Mouse (Mus musculus) adrenal gland, postnatal 10 days (tissue): ENCODE data around the gene Atp10a. TPM values are rescaled to one million over a fixed set of nuclear protein-coding genes. Genes with fewer than 3 reads are reported as not detected.

Experiments used
- DNase-seq: peaks from one replicate; pipeline ENCODE4 v3.0.0; 2021; ENCODE audit warnings: mixed read lengths
- total RNA-seq, 2 experiments: library from RNA; stranded (reverse); gene quantifications; 2 replicates each; pipeline ENCODE4 v1.2.3; 2021

The Atp10a gene
- total RNA-seq, 2 experiments from 2014 or later = 31.5 to 32.2 TPM

DNA sequence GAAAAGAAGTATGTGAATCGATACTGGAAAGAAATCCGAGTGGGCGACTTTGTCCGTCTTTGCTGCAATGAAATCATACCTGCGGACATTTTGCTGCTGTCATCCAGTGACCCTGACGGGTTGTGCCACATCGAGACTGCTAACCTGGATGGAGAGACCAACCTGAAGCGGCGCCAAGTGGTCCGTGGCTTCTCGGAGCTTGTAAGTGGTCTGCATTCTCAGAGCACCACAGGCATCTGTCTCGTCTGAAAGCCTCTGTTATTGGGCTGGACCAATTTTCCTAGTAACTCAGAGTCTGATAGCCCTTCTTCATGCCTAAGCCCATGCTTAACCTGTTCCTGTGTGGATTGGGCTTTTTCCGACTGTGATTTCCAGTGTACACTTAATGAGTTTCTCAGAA, 84.2 kb downstream of the Atp10a start:
- DNase-seq = no peak

DNA sequence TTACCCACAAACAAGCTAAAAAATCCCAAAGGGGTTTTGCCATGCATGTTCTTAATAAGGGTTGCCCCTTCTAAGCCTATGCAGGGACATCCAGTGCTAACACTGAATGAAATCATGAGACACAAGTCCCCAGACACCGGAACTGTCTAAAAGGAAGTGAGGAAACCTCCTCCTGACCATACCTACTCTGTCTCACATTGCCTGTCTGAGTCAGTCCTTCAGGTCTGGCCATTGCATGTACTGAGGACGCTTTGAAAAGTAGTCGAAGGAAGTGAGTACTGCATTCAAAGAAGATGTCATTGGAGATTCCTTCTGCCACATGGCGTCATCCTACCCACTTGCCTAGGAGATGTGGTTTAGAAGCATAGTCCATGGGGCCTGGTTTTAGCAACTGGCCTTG, 84.9 kb downstream of the Atp10a start:
- no peak for DNase-seq

DNA sequence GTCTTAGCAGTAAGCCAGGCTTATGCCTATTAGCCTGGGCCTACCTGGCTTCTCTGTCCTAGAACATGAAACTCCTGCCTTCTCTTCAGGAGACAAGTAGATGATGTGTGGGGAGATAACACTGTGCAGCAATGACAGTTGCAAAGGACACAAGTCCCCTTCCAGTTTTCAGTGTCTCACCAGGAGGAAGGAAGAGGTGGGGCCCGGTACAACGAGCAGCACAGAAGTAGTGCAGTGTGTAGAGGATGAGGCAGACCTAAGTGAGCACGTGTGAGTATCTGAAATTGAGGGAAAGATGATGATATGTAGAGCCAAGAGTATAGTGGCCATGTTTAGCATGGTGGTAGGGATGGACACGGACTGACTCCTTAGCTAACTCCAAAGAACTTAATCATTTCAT, 86.0 kb downstream of the Atp10a start:
- no peak for DNase-seq

DNA sequence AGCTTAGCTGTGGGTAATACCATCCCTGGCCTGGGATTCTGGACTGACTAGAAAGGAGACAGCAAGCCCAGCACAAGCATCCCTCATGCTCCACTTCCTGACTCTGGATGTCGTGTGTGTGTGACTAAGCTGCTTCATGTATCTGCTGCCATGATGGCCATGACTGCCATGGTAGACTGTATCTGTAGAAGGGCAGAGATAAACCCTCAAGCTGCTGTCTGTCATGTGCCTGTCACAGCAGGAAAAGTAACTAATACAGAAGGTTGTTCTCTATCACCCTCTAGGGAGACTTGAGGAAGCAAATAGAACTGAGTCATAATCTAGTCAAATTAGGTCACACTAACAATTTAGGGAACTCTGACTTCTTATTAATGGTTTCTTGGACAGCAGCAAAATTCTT, 86.7 kb downstream of the Atp10a start:
- no peak for DNase-seq

DNA sequence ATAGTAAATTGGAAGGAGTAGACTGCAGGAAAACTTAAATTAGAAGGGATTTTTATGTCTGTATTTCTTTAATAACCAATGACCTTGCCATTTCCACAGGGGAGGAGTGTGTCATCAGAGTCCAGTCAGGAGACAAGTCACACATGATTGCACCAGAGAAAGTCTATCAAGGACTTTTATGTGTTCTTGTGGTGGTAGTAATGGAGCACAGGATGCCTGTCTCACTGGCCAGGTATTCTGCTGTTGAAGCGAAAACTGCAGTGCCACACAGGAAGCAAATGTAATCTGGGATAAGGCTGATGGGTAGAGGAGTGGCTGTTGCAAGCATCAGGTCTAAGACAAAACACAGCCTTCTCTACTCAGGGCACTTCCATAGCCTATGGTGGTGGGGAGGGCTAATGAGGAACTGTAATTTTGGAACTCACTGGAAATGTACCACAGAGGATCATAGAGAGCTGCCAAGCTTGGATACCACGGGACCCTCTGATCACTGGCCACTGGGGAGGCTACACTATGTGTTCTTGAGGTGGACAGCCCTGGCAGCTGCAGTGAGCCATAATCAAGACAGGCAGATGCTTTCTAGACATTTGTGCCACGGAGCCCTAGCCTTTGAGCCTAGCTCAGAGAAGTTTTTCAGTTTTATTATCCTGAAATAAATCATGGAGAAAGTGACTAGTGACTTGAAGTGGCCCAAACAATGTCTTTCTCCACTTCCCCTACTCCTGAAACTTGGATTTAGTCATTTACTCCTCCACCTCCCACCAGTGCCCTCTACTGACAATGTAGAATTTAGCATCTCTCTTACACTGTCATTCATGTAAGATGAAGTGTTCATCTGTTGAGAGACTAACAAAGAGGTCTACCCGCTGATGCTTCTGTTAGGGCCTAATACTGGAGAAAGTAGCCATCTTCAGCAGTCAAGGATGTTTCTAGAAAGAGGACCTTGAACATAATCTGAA, 87.7 kb downstream of the Atp10a start:
- peak; percentile 40 for DNase-seq

DNA sequence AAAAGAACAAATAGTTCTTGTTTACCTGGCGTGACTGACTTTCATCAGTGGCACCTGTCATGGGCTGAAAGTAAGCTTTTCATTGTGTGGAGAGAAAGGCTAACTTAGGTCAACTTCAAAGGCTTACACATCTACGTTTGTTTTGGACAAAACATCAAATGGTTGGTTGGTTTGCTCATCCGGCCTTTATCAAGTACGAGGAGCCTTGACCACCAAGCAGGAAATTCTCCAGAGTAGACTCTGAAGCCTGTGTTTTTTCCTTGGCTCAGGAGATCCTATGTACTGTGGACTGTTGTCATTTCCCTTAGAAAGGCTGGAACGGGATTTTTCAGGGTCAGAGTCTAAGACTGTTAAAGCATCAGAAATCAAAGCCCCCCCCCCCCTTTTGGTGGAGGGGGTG, 90.9 kb downstream of the Atp10a start:
- no peak for DNase-seq

DNA sequence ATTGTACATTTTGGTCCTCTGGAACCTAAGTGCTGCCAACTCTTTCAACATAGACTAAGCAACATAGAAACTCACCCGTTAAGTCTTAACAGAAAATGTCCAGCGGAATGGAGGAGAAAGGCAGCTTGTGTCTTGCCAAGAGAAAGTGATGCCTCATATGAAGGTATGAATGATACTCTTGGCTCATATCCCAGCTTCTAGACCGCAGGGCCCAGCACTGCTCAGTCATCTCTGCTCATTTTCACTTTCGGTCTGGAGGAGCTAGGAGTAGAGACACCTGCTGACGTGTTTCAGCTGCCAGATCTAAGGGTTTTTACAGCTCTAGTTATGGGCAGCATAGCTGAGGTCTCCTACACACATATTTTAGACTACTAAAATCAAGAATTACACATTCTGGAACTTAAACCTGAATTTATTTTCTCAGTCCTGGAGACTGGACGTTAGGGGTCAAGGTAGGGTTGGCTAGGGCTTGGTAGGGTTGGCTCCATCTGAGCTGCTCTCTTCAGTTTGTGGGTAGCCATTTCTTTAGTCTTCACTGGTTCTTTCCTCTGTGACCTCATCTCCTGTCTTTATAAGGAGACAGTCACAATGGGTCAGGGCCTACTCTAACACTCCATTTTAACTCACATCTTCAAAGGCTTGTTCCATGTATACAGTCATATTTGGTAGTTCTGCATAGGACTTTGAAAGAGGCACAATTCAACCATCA, 94.1 kb downstream of the Atp10a start:
- peak; percentile 54 for DNase-seq

DNA sequence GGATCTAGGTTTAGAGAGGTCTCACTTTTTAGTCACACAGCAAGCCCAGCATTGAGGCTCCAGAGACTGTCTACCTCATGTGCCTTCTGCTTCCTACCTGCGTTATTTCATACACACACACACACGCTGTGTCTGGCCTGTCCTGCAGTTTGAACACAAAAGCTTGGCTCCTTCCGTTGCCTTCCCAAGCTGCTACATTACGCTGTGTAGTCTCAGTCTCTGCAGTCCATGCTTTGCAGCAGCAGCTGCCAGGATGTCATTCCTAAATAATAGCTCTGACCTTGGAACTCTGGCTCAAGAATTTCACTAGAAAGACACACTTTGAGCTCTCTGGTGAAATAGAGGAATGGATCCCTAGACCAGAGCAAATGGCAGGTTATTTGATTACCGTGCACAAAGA, 96.1 kb downstream of the Atp10a start:
- DNase-seq = peak; percentile 34

DNA sequence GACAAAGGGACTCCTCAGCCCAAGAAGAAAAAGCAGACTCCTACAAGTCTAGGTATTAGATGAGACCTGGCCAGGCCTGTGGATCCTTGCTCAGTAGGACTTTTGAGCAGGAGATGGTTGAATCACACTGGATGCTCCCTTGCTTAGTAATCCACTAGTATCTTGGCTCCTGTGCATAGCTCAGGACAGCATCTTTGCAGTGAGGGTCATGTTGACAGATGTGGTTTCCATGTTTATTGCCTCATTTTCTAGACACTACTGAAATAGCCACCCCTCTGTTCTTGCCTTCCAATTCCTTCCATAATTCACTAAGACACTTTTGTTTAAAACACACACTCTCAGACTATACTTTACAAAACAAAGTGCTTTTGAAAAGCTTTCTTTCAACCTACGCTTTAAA, 98.1 kb downstream of the Atp10a start:
- DNase-seq = no peak

DNA sequence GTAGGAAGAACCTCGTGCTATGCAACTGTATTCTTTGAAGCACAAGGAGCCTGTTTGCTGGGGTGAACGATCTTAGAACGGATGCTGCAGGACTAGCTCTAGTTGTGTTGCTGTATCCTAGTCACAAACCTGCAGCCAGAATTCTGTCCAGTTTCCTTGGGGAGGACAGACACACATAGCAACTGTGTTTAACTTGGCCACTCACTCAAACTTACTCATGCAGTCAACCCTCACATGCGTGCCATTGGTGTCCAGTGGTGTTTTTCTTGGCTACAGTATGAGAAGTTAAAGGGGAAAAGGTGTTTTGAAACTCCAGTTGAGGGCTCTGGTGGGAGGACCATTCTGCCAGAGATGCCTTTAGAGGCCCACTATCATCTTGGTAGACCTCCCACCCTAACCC, 98.6 kb downstream of the Atp10a start:
- DNase-seq = no peak

DNA sequence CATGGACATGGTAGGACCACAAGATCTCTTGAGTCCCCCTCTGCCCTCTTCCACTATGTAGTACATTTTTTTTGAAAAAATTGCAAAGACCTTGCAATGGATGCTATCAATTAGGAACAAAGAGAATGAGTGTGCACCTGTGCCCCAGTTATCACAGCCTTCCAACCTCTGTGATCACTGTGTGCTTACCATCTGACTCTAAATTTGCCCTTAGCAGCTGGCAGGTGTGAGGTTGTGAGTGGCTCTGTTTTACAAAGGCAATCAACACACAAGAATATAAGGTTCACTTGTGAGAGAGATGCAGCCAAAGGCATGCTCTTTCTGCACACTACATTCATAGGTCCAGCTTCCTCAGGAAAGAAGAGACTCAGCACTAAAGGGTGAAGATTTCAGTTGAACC, 99.1 kb downstream of the Atp10a start:
- no peak for DNase-seq

DNA sequence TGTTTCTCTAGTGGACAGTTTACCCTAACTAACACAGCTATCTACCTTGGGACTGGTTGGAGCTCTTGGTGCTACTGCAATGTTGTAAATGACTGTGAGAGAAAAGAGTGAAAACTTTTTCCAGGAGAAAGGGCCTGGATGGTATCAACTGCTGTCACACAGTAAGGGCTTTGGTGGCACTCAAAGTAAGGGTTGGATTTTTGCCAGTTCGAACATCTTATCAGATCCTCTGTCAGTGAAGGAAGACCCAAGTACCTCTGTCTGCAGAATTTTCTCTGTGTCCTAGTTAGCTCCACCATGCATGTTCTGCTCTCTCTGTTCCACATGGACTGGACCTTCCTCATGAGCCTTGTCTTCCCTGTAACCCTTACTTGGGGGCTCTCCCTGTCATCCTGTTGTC, 99.9 kb downstream of the Atp10a start:
- DNase-seq = no peak

DNA sequence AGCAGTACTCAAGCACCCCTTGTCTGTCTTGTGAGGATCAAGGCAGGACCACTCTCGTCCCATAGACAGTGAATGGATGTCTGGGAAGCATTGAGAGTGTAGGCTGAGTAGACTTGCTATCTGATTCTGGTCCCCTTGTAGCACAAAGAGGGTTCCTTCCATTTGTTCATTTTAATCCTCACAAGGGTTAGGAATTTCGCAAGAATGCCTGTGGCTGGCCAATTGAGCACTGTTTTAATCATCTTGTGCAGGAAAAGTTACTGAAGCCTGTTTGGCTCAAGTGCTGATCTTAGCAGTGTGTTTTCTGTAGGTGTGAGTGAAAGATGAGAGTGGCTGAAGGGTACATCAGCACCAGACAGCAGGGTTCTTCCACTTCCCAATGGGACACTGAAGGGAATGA, 101.4 kb downstream of the Atp10a start:
- no peak for DNase-seq

DNA sequence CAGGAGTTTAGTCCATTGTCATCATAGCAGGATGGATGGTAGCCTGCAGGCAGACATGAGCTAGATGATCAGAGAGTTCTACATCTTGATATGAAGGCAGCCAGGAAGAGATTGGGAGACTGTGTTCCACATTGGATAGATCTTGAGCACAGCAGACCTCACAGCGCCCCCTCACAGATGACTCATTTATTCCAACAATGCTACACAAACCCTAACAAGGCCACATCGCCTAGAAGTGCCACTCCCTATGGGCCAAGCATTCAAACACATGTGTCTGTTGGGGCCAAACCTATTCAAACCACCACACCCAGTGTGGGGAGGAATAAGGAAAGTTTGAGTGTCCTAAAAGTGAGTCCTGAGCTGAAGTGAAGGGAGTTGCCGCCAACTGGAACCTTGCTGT, 102.4 kb downstream of the Atp10a start:
- DNase-seq = no peak

DNA sequence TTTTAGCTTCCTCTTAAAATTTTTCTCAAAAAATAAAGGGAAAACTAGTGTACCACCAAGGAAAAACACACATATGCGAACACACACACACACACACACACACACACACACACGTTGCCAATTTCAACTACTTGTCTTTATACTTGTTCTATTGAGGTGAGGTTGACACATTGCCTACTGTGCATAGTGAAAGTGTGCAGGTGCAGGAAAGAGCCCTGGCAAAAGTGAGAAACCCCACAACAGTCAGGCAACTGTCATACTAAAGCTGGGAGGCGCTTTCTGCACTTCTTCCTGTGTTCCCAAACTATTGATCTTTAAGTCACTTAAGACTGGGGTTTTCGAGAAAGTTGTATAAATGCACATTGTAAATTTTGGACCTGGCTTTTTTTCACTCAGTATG, 103.3 kb downstream of the Atp10a start:
- DNase-seq = no peak

DNA sequence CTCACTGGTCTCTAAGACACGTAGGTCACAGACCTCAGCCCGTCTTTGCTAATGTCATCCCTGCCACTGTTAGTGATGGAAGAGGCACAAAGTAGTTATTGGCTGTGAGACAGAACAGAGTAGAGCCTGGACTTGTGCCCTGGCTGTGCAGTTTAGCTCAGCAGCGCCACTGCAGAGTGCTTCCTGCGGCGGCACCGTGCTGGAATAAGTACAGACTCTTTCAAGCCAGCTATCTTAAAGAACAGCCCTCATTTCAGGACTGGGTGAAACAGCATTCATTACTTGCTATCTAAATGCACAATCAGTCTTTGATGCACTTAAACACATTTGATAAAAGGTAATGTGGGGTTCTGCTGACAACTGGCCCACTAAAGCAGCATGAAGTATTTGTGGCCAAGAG, 111.3 kb downstream of the Atp10a start:
- peak; percentile 70 for DNase-seq

DNA sequence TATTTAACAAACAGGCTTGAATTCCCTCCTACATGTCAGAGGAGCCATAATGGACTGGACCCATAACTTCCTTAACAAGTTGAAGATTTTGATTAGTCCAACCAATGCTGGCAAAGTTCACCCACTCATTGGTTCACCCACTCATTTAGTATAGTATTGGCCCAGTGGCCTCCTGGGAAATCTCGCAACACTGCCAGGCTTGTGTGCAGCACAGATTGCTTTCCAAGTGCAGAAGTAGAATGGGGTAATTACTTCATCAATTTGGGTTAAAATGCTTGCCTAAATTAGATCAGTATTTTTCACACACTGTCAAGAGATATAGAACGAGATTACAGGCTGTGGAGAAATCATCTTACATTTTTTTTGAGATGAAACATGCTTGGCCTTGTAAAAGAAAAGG, 112.3 kb downstream of the Atp10a start:
- DNase-seq = peak; percentile 42

DNA sequence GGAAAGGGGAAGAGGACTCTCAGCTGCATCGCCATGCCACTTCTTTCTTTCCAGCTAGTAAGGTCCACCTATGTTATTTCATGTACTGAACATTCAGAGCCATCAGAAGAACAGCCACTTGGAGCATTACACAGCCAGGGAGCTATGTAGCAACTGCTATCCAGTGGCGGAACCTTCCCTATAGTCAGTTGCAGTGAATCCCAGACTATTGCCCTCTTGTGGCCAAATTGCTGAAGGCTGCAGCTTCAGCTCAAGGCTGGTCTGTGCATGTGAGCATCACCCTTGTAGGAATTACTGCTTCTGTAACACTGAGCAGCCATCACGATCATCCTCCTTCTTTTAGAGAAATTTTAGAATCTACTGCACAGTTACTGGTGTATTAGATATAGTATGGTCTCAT, 114.3 kb downstream of the Atp10a start:
- peak; percentile 47 for DNase-seq

DNA sequence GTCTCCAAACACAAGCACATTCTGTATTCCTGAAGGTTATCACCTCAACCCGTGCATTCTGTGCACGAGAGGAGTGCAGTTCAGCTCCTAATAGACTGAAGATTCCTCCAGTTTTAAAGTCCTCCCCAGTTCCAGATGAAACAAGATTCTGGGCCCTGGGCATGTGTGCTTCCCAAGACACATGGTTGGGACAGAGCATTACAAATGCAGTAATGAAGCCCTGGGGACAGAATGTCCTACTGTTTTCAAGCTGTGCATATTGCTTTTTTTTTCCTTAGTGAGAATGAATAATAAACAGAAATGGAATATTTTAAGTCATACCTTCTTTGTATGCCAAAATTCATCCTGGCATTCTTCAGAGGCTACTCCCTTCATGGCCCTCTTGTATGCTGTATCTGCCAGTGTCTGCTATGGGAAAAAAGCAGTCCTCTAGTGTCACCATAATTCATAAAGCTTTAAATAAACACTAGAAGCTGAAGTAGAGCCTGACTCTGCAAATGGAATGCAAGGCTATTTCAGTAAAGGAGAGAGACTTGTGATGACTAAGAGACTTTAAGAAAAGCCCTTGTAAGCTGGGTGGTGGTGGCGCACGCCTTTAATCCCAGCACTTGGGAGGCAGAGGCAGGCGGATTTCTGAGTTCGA, 116.2 kb downstream of the Atp10a start:
- DNase-seq = peak; percentile 45

DNA sequence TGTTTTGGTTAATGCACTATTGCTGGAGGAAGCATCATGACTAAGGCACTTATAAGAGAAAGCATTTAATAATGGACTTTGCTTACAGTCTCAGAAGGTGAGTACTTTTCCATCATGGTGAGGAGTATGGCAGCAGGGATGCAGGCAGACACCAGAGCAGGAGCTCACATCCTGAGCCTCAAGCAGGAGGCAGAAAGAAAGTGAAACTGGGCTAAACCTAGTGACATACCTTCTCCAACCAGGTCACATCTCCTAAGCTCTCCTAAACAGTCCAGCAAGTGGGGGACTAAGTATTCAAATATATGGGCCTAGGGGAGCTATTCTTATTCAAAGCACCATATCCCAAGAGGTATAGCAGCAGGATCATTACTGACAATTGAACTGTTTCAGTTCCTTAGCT, 123.2 kb downstream of the Atp10a start:
- no peak for DNase-seq

DNA sequence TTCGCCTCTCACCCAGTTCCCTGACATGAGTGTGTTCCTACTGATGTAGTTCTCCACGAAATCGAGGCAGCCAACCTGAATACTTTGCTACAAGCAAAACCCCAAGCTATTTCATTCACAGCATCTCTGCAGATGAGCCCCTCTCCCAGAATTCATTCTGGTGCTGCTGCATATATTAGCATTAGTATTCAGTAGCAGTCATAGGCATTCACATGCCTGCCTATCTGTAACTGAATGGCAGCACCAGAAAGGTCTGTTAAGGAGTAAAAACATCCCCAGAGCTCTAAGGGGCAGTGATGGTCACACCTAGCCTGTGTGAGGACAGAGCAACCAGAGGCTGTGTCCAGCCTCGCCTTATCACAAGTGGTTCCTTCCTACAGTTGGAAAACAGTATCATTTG, 131.0 kb downstream of the Atp10a start:
- DNase-seq = no peak

DNA sequence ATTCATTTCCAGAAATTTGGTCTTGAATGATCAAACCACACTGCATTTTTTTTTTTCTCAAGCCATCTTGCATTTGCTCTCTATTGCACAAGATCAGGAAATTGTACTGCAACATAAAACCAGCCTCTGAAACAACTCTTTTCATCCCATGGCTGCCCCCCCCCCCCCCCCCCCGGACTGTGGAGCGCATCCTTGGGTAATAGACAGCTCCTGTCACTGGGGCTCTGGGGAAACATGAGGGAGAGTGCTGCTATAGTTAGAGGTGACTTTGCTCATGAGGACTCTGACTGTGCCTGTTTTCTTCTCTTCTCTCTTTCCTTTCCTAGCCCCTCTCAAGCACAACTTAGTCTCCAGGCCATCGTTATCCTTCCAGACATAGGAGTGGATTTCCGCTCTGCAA, 131.6 kb downstream of the Atp10a start:
- no peak for DNase-seq
